Mouse (Mus musculus): ENCODE measurements at regions not wholly inside any gene's neighbourhood (a gene's known extent, or its start where the extent isn't known, plus 50 kb on each side); places are given as distances from the start of the nearest gene placed in this dataset.
"Not testable (repeated sequence)": the region's sequence is repeated elsewhere in the genome, so short reads cannot be mapped to it uniquely, and the experiment has no call there.

DNA sequence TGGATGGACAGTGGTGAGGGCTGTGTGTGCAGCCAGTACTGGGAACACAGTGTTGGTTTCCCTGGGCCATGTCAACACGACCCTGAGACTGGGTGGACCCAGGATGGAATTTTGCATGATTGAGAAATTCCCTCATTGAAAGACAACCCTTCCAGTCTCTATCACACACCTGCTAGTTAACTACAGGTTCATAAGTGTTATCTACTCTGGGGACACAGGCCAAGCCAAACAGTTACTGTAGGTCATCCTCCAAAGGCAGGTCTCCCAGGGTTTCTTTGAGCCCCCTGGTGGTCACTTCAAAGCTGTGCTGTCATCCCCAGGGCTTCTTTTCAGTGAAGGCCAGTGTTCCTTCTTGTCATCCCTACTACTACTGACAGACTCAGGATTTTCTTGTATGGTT, 276.7 kb downstream of the Cyp26b1 start:
- DNase-seq (ENCODE audit: low spot score in 2 of 2): no peak

DNA sequence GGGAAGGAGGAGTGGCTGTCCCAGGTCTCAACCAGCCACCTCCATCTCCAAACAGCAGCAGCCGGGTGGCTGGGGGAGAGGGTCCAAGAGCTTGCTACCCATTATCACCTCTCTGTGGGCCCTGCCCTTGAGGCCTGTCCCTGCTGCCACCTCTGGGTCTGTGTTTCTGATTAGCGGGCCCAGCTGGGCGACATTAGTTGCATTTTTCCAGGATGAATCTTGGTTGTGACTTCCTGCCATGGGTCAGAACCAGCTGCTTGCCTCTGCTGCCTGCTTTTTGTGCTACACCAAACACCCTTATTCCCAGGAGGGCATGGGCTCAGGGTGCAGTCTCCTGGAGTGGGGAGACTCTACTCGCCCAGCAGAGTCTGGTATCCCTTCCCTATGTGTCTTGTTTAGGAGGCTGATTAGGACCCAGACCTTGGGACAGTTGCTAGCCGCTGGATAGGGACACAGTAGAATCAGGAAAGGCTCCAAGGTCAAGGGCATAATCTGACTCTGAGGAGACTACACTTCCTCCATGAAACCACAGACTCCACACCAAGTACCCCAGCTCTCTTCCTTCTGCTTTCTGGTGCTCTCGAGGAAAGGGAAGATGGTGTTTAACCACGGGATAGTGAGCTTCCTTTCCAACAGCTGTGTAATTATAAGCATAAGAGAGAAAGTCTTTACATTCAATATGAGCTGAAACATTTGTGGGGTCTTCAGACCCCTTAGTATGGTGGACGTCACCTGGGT, 278.4 kb downstream of the Cyp26b1 start:
- no peak for DNase-seq (ENCODE audit: low spot score in 2 of 2)

DNA sequence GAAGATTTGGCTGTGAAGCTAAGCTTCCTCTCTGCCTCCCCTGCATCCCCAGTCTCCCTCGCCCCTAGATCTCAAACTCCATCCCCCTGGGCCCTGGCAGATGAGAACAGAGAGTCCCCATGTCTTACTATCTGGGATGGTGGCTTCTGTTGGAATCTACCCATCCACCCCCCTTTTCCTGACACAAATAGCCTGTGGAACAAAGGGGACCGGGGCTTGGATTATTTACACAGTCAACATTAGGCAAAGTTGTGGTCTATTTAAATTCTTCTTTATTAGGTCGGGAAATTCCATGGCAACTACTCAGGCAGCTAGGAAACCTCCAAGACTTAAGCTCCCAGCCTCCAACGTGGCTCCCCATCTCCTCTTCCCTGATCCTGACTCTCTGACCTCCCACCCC, 279.9 kb downstream of the Cyp26b1 start:
- DNase-seq (ENCODE audit: low spot score in 2 of 2): no peak

DNA sequence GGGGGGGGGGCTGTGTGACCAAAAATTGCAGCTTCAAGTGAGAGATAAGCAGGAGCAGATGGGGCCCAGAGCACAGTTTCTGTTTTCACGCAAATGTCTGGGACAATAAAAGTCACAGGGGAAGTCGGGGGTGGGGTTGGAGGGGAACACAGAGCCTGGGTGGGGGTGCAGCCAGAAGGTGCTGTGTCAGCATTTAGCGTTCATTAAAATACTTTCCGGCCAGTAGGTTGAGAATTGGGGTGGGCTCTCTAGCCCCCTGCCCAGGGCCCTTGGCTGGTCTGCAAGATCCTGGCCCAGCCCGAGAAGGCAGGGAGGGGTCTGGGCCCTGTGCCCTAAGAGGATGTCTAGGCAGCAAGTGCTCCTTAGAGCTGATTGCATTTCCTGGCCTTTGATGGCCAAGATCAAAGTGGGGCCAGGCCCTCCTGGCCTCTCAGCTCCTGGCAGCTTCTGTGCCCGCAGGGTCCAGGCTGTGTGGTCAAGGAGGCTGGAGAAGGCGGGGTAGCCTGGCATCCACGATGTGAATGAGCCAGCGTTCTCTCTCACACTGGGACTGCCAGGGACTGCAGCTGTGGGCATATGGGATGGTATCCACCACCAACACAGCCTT, 283.0 kb downstream of the Cyp26b1 start:
- DNase-seq (ENCODE audit: low spot score in 2 of 2): no peak

DNA sequence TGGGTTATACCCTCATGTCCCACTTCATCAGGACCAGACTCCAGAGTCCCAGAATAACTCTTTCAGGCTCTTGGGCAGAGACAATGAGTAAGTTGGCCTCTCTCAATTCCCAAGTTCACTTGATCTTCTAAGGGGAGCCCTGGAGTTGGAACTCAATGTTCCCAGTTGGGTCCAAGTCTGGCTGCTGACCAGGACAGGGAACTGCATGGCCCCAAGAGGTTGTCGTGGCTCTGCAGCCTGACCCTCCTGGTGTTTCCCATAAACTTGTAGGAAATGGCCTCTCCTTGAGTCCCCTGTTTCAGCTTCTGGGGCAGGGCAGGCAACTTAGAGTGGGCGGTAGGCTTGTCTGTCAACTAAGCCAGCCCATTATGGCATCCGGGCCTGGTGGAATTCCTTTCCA, 286.2 kb downstream of the Cyp26b1 start:
- DNase-seq (ENCODE audit: low spot score in 2 of 2): no peak

DNA sequence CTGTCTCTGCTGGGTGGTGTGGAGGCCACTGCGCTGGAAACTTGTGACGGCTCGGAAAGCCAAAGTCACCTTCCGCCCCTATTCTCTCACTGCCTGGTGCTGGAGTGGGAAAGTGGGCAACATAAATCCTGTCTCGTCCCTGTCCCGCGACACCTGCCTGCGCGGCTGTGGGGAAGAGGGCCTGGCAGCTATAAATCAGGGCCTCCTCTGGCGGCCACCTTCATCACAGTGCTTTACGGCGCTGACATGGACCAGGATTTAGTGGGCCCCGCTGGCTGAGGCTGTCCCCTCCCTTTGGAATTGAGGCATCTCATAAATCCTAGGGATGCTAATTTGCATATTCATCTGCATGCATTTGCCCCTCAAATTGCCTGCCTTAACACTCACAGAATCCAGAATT, 287.1 kb downstream of the Cyp26b1 start:
- no peak for DNase-seq (ENCODE audit: low spot score in 2 of 2)

DNA sequence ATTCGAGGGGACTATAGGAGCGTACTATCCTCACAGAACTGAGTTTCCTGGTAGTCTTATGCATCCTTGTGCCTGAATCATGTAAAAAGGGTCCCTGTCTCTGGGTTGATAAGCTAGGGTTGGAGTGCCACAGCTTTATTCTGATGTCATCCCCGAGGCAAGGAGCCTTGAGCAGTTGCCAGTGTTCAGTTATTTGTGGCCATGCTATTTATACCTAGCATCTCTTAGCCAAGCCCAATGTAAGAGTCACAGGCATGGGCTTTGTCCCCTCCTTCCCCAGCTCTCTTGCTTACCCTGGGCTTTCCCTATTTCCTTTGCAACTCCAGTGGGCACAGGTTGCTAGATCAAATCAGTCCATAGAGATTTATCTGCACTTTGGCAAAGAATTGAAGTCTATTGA, 288.6 kb downstream of the Cyp26b1 start:
- DNase-seq (ENCODE audit: low spot score in 2 of 2): no peak

DNA sequence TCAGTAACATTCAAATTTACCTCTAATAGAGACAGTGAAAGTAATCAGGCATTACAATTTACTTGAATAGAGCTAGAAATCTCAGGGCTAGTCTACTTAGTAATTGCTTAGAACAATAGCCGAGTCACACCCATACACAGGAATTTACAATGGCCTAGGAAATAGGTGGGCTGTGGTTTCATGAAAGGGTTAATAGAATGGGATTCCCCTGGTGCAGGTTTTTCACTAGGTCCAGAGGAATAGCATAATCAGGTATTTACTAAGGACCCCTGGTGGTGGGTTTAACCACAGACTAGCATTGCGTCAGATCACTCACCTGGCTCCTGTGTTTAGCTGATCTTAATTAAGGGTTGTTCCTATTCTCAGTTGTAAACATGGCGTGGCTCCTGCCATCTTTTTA, 290.8 kb downstream of the Cyp26b1 start:
- not testable (repeated sequence) for DNase-seq (ENCODE audit: low spot score in 2 of 2)

DNA sequence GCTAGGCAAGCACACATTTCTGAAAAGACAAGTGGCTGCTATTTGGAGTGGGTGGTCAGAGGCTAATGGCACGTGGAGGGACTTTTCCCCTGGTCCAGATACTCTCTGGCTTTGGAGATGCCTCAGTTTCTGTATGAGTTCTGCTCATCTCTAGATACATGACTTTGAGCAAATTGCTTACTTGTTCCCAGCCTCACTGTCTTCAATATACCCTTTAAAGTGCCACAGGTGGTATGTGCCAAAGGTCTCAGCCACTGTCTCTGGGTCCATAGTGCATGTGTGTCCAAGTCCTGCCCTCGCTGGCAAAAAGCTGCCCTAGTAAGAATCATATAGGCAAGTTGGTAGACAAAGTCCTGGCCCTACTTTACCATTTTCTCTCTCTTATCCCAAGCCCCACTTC, 291.5 kb downstream of the Dysf start:
- DNase-seq (ENCODE audit: low spot score in 2 of 2): no peak

DNA sequence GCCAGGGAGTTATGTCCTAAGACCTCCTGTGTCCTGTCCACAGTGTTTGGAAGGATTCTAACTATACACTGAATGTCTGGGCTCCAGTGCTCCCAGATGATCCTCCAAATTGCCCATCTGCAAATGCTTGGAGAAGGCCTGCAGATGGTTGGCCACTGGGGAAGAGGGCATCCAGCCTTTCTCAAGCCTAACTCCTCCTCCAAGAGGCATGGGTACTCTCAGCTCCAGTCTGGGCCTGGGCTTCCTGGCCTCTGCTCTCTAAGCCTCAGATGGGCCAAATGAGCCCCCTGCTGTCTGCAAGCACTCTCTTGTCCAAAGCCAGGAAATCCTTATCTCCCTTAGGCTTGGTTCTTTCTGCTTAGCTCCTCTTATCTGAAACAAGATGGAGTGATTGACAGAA, 290.8 kb downstream of the Dysf start:
- DNase-seq (ENCODE audit: low spot score in 2 of 2): no peak

DNA sequence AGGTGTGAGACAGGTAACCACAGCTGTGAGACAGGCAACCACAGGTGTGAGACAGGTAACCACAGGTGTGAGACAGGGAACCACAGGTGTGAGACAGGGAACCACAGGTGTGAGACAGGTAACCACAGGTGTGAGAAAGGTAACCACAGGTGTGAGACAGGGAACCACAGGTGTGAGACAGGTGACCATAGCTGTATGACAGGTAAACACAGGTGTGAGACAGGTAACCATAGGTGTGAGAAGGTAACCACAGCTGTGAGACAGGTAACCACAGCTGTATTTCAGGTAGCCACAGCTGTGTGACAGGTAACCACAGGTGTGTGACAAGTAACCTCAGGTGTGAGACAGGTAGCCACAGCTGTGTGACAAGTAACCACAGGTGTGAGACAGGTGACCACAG, 265.5 kb downstream of the Dysf start:
- DNase-seq (ENCODE audit: low spot score in 2 of 2): not testable (repeated sequence)

DNA sequence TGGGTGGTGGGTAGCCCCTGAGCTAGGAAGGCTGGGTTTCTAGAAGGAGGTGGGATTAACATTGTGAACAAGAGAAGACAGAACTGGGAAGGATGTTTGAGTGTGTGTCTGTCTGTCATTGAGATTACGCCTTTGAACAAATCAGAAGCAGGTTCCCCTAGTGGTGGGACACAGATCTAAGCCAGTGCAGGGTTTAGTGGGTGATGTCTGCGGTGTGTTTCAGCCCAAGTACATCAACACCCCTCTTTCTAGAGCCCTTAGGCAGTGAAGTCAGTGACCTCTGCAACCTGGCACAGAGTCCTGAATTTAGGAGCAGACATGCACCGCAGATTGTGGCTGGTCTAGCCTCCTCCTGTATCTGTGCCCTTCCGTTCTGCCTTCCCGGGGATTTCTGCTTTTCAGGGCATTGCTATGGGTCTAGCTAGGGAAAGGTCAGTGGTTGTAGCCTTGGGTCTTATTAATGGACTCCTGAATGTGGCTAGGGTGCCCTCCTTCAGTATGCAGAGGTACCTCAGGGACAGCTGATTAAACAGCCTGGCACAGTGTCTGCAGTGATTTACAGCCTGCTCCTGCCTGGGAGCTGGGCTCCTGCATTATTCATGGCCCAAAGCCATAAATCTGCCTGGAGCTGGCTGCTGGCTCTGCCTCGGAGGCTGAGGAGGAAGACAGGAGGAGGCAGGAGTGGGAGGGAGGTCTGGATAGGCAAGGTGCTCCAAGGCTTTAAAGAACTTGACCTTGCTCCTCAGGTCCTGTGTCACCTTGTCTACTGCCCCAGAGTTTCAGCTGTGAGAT, 264.3 kb downstream of the Dysf start:
- DNase-seq (ENCODE audit: low spot score in 2 of 2): peak; percentile 23 to 27

DNA sequence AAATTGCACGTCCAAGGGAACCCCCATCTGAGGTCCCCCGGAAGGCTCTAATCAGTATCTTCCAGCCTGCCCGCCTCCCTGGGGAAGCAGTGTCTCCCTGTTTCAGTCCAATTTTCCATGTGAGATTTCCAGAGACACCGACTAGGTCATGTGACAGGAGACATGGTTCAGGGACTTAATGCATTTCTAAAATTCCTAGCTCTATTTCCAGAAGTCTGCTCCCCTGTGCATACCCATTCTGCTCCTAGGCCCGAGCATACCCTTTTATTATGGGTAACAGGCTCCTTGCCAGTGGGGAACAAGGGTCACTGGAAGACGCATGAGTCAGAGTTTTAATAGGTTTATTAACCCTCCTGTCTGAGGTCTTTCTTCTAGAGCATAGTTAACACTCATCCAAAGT, 263.6 kb downstream of the Dysf start:
- no peak for DNase-seq (ENCODE audit: low spot score in 2 of 2)

DNA sequence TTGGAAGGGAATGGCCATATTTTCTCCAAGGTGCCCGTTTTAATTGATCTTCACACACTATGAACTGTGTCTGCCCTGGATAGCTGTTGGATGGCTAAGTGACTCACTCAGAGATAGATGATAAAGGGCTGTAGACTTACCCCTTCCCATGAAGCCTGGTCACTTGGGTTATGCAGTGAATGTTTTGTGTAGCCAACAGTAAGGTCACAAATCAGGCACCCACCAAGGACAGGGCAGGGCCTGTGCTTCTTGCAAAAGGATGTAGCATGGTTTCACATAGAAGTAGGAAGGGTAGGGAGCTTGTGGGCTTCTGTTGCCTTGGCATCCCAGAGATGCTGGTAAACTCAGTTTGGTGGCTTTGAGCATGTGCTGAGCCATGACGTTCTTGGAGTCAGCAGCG, 263.1 kb downstream of the Dysf start:
- no peak for DNase-seq (ENCODE audit: low spot score in 2 of 2)

DNA sequence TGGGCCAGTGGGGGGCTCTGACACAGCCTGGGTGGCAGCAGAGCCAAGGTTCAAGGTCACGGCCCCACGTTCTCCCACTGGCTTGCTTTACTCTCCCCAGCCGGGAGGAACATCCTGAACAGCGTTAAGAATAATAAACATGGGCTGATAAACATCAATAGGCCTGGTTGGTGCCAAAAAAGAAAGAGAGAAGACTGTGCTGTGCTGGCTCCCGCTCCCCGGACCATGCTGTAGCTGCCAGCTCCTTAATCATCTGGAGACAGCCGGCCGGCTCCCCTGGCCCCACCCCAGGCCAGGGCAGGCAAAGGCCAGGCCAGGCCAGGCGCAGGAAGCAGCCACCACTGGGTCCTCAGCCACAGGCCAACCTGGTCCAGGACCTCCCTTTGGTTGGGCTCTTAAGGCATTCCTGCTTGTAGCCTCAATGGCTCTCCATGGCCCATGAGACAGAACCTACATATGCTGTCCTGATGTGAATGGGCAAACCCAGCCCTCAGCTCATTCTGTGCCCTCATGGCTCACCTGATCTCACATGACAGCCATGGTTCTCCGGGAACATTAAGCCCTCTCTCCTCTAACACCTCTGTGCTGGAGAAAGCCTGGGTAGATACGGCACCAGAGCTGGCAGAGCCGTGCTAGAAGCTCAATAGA, 262.3 kb downstream of the Dysf start:
- no peak for DNase-seq (ENCODE audit: low spot score in 2 of 2)

DNA sequence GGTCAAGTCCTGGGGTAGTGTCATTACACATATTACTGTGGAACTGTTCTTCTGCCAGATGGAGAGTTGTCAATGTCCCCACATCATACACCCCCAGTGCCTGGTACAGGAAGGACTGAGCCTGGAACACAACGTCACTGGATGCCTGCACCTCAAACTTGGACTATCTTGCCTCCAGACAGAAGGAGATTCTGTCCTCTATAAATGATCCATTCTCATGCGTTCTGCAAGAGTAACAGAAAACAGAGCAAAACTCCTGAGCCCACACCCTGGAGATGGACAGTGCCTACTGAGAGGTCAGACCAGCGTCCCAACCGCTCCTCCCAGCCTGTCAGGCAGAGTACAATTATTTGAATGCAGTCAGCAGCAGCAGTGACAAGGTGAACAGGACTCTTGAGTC, 261.1 kb downstream of the Dysf start:
- no peak for DNase-seq (ENCODE audit: low spot score in 2 of 2)

DNA sequence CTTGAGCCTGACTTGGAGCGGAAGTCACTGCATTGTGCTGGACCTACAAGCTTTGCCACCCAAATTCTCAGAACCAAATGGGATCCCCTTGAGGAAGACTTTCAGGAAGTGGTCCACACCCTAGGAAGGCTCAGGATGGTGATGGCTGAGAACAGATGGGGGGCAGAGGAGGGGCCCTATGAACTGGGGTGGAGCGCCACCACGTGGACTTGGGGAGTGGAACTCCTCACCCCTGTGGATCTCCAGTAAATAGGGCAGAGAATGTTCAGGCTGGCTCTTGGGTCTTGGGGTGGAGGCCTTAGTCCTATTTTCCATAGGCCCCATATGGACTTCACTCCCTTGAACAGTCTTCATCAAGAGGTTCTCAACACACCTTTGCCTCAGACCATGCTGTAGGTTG, 260.6 kb downstream of the Dysf start:
- no peak for DNase-seq (ENCODE audit: low spot score in 2 of 2)

DNA sequence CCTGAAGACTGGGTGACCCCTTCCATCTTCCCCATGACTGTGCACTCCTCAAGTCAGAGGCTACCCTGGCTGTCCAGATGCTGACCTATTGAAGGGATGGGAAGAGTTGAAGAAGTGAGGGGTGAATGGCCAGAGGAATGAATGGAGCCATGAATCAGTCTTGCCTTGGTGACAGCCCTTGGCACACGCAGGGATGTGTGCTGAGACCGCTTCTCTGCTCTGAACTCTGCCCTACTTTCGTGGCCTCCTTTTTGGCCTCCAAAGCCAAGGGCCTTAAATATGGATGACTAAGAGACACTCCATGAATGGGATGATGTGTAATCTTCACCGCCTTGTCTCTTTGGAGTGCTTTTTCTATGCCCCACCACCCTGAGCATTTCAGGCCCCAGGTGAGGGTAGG, 259.7 kb downstream of the Dysf start:
- DNase-seq (ENCODE audit: low spot score in 2 of 2): no peak

DNA sequence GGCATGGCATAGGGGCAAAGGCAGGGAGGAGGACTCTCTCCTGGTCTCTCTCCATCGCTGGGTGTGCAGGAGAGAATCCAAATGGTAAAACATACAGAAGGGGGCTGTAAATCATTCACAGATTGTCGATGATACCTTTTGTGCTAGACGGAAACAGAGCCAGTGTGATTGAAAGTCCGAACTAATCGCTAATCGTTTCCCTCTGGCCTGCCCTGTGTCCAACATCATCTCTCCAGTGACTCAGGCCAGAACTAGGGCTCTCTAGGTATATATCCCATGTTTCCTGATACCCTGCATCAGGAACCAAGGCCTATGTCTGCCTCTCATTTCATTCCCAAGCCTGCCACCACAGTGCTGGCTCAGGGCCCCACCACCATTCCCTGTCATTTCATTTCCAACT, 259.1 kb downstream of the Dysf start:
- no peak for DNase-seq (ENCODE audit: low spot score in 2 of 2)

DNA sequence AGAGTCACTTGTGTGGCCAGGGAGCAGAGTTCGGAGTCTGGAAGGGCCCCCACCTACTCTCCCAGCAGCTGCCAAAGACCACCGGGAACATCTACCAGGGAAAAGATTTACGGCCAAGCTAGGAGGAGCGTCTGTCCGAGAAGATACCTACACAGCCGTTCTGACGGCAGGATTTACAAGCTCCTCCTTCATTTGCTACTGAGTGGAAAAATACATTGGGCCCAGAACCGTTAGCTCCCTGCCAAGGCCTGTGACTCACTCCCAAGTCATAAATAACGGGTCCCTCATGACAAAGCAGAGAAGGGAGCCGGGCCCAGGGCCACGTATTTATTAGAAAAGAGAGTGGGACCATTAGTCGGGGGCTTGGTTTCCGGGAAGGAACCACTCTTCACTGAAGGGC, 258.3 kb downstream of the Dysf start:
- no peak for DNase-seq (ENCODE audit: low spot score in 2 of 2)

DNA sequence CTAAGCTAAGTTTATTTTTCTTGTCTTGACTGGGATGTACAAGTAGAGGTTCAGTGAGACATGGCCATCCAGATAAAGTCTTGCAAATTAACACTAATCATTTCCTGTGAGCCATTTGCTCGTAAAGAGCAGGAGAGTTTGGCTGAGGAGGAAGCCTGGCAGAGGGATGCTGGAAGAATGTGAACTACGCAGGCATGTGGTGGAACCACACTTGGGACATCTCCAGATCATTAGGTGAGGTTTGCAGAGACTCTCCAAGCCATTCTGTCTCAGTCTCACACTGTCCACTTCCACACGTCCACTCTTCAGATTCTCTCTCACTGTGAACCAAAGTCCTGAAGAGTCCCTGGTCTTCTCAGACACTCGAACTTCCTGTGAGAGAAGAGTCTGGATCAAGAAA, 256.3 kb downstream of the Dysf start:
- no peak for DNase-seq (ENCODE audit: low spot score in 2 of 2)

DNA sequence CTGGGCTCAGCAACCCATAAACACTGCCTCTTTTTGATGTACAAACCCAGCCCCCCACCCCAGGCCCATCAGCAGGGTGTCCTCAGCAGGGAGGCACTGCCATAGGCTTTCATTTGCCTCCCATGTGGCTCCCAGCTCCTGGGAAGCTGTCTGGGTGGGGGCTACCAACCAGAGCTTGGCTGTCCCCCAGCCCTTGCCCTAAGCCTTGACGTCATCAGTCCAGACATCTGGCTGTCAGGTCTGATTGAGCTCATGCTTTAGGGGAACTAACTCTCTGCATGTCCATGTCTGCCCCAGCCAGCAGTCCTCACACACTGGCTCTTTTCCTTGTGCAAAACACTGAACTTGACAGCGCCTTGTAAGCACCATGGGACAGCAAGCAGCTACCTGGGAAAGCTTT, 255.3 kb downstream of the Dysf start:
- no peak for DNase-seq (ENCODE audit: low spot score in 2 of 2)

DNA sequence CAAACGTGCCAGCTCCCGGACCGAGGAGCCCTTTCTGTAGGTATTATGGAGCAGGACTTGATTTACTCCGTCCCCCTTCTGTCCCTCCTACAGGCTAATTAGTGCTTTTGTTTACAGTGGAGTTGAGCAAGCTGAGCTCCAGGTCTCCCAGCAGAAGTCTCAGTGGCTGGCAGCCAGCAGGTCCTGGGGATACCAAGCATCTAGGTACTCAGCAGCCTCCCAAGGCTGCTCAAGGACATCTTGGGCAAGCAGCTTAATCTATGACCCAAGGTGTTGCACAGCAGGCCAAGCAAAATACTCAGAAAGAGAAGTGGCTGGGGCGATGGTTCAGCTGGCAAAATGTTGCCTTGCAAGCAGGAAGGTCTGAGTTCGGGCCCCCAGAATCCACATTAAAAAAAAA, 254.4 kb downstream of the Dysf start:
- DNase-seq (ENCODE audit: low spot score in 2 of 2): no peak

Data from frontal cortex, postnatal 14 days (tissue).